Mouse (Mus musculus): Measurements from ENCODE around the gene Nab1. TPM values are rescaled to one million over a fixed set of nuclear protein-coding genes. Genes with fewer than 3 reads are reported as not detected.

Gene Nab1
- polyA plus RNA-seq (2012) = 42.8 and 54.7 TPM in 2 replicates

GRCm38 (mm10) chr1:52500314-52500981, at the start of gene Nab1:
Nab1 (minus strand) TSS chr1:52500679.

Other genes starting within 250 kb of the Nab1 start
- 0.83 and 0.90 TPM in 2 replicates for gene Nemp2, start 130.0 kb upstream of the Nab1 start, polyA plus RNA-seq (2012)
- gene Mfsd6, start 226.8 kb upstream of the Nab1 start, polyA plus RNA-seq (2012) = 3.4 and 4.4 TPM in 2 replicates

Data from megakaryocyte-erythroid progenitor cell, adult 5 weeks (primary cell).